Mouse (Mus musculus): ENCODE measurements around the gene Akt1. TPM values are rescaled to one million over a fixed set of nuclear protein-coding genes. Genes with fewer than 3 reads are reported as not detected.

Gene Akt1
- polyA plus RNA-seq, 1 experiment from 2014 or later = 75.1 TPM

GRCm38 (mm10) chr12:112679027-112679996 lies 4.6 kb upstream of the Akt1 start:
- Histone ChIP-seq H3K9me3 (no peaks in the 10 kb centered on the region), H3K9ac (peak overlapping the region; percentile 49), H3K4me2 (peak overlapping the region; percentile 97), H3K4me3 (peak overlapping the region; percentile 67), H3K36me3 (no peaks in the 10 kb centered on the region), H3K27ac (peak overlapping the region; percentile 33; the same call in 1 of the 2 replicates), H3K27me3 (peaks cover 28% of the 10 kb centered on the region), H3K4me1 (peaks cover 47% of the 10 kb centered on the region)
- 4% methylated on average over 74 of the region's 87 CpGs for WGBS
- no peak for ATAC-seq (ENCODE audit: insufficient number of reproducible peaks, low FRiP score, low TSS enrichment, low read depth)

GRCm38 (mm10) chr12:112678555-112679026 lies 3.9 kb upstream of the Akt1 start, which contains the start of gene Zbtb42:
Zbtb42 (plus strand) TSS chr12:112678828.
- peaks cover 49% of the 10 kb centered on the region for H3K4me1 ChIP-seq
- peak within 1 kb of the TSS; percentile 33; the same call in 1 of the 2 replicates for H3K27ac ChIP-seq
- peaks cover 28% of the 10 kb centered on the region for H3K27me3 ChIP-seq
- H3K4me3 ChIP-seq = peak within 1 kb of the TSS; percentile 67
- H3K36me3 ChIP-seq = no peaks in the 10 kb centered on the region
- H3K9me3 ChIP-seq = no peaks in the 10 kb centered on the region
- WGBS = under 1% methylated on average over 46 of the region's 60 CpGs
- H3K4me2 ChIP-seq = peak within 1 kb of the TSS; percentile 97
- ATAC-seq (ENCODE audit: insufficient number of reproducible peaks, low FRiP score, low TSS enrichment, low read depth) = no peak
- H3K9ac ChIP-seq = peak within 1 kb of the TSS; percentile 49

- Histone ChIP-seq H3K27me3 (peaks cover 28% of the 10 kb centered on the region), H3K4me2 (peak overlapping the region; percentile 97), H3K27ac (no peak overlapping the region), H3K9me3 (no peaks in the 10 kb centered on the region), H3K9ac (peak overlapping the region; percentile 49), H3K4me1 (peaks cover 47% of the 10 kb centered on the region), H3K4me3 (peak overlapping the region; percentile 67), H3K36me3 (no peaks in the 10 kb centered on the region)
- 28% methylated on average over 19 of the region's 19 CpGs for WGBS
- ATAC-seq (ENCODE audit: insufficient number of reproducible peaks, low FRiP score, low TSS enrichment, low read depth) = no peak
Observed at GRCm38 (mm10) chr12:112677943-112678554, 3.4 kb upstream of the Akt1 start.

- Histone ChIP-seq H3K4me3 (no peak overlapping the region), H3K36me3 (no peaks in the 10 kb centered on the region), H3K4me1 (peaks cover 57% of the 10 kb centered on the region), H3K9me3 (no peaks in the 10 kb centered on the region), H3K27me3 (peaks cover 28% of the 10 kb centered on the region), H3K27ac (no peak overlapping the region), H3K4me2 (no peak overlapping the region), H3K9ac (no peak overlapping the region)
- ATAC-seq (ENCODE audit: insufficient number of reproducible peaks, low FRiP score, low TSS enrichment, low read depth) = no peak
- 48% methylated on average over 5 of the region's 5 CpGs for WGBS
Observed at GRCm38 (mm10) chr12:112677076-112677475, 2.4 kb upstream of the Akt1 start.

GRCm38 (mm10) chr12:112675245-112676035 lies 756 bp upstream of the Akt1 start:
- peak overlapping the region; percentile 98 for H3K4me3 ChIP-seq
- WGBS = 19% methylated on average over 18 of the region's 18 CpGs
- peak; percentile 11; the same call in 1 of the 2 replicates for ATAC-seq (ENCODE audit: insufficient number of reproducible peaks, low FRiP score, low TSS enrichment, low read depth)
- H3K4me1 ChIP-seq = peaks cover 73% of the 10 kb centered on the region
- peaks cover 16% of the 10 kb centered on the region for H3K27me3 ChIP-seq
- H3K9me3 ChIP-seq = no peaks in the 10 kb centered on the region
- no peak overlapping the region for H3K9ac ChIP-seq
- peak overlapping the region; percentile 87 for H3K4me2 ChIP-seq
- peaks cover 14% of the 10 kb centered on the region for H3K36me3 ChIP-seq
- peak overlapping the region; percentile 96 for H3K27ac ChIP-seq

GRCm38 (mm10) chr12:112673576-112674091 lies 1.1 kb downstream of the Akt1 start:
- Histone ChIP-seq H3K9ac (peak overlapping the region; percentile 99), H3K27ac (peak overlapping the region; percentile 96), H3K4me3 (peak overlapping the region; percentile 98), H3K9me3 (no peaks in the 10 kb centered on the region), H3K4me2 (peak overlapping the region; percentile 87), H3K4me1 (peaks cover 72% of the 10 kb centered on the region), H3K36me3 (peaks cover 32% of the 10 kb centered on the region), H3K27me3 (no peaks in the 10 kb centered on the region)
- no peak for ATAC-seq (ENCODE audit: insufficient number of reproducible peaks, low FRiP score, low TSS enrichment, low read depth)
- under 1% methylated on average over 49 of the region's 68 CpGs for WGBS

- Histone ChIP-seq H3K9ac (peak overlapping the region; percentile 99), H3K36me3 (peaks cover 38% of the 10 kb centered on the region), H3K27ac (peak overlapping the region; percentile 96), H3K4me3 (peak overlapping the region; percentile 98), H3K9me3 (no peaks in the 10 kb centered on the region), H3K4me2 (peak overlapping the region; percentile 87), H3K4me1 (peaks cover 70% of the 10 kb centered on the region), H3K27me3 (no peaks in the 10 kb centered on the region)
- ATAC-seq (ENCODE audit: insufficient number of reproducible peaks, low FRiP score, low TSS enrichment, low read depth) = peak; percentile 18; the same call in 1 of the 2 replicates
- 6% methylated on average over 21 of the region's 21 CpGs for WGBS
Observed at GRCm38 (mm10) chr12:112672744-112673575, 1.7 kb downstream of the Akt1 start.

GRCm38 (mm10) chr12:112671891-112672290 lies 2.8 kb downstream of the Akt1 start:
- 0 out of 2 replicates have a peak overlapping the region, but pooled peaks have one; percentile 57 for H3K27ac ChIP-seq
- no peaks in the 10 kb centered on the region for H3K27me3 ChIP-seq
- H3K4me3 ChIP-seq = peak overlapping the region; percentile 98
- 83% methylated on average over 7 of the region's 7 CpGs for WGBS
- H3K4me1 ChIP-seq = peaks cover 72% of the 10 kb centered on the region
- ATAC-seq (ENCODE audit: insufficient number of reproducible peaks, low FRiP score, low TSS enrichment, low read depth) = no peak
- H3K9me3 ChIP-seq = no peaks in the 10 kb centered on the region
- no peak overlapping the region for H3K9ac ChIP-seq
- peak overlapping the region; percentile 87 for H3K4me2 ChIP-seq
- peaks cover 48% of the 10 kb centered on the region for H3K36me3 ChIP-seq

- Histone ChIP-seq H3K9ac (no peak overlapping the region), H3K4me2 (peak overlapping the region; percentile 87)
Observed at GRCm38 (mm10) chr12:112670718-112671393, 3.8 kb downstream of the Akt1 start.

More at GRCm38 (mm10) chr12:112670718-112671393, 3.8 kb downstream of the Akt1 start:
- WGBS = 49% methylated on average over 9 of the region's 9 CpGs
- Histone ChIP-seq H3K4me3 (peak overlapping the region; percentile 14; the same call in 1 of the 2 replicates), H3K4me1 (peaks cover 82% of the 10 kb centered on the region), H3K36me3 (peaks cover 57% of the 10 kb centered on the region), H3K9me3 (no peaks in the 10 kb centered on the region), H3K27me3 (no peaks in the 10 kb centered on the region), H3K27ac (peak overlapping the region; percentile 57; the same call in 1 of the 2 replicates)
- ATAC-seq (ENCODE audit: insufficient number of reproducible peaks, low FRiP score, low TSS enrichment, low read depth) = no peak
